Mouse (Mus musculus) olfactory bulb, adult 2 months (tissue): ENCODE results near the gene Rab5if. TPM values are rescaled to one million over a fixed set of nuclear protein-coding genes. Genes with fewer than 3 reads are reported as not detected.
"Not testable (repeated sequence)": the region's sequence is repeated elsewhere in the genome, so short reads cannot be mapped to it uniquely, and the experiment has no call there.

Experiments used
- H3K27ac ChIP-seq: fragments of 200-500 bp; 2 replicates; pipeline ENCODE4 v1.5.1; 2012; ENCODE audit warnings: low read depth, low read length; ENCODE audit not compliant: insufficient read depth
- H3K4me1 ChIP-seq: fragments of 200-500 bp; 2 replicates; pipeline ENCODE4 v1.6.1; 2012; ENCODE audit warnings: low read length; ENCODE audit not compliant: control insufficient read depth, insufficient read depth
- H3K4me3 ChIP-seq: fragments of 200-500 bp; 2 replicates; pipeline ENCODE4 v1.5.1; 2012; ENCODE audit warnings: mild to moderate bottlenecking, low read depth, low read length, moderate library complexity; ENCODE audit not compliant: insufficient read depth
- CTCF ChIP-seq: fragments of 200-500 bp; IDR thresholded peaks from 2 replicates; pipeline ENCODE4 v1.5.1; 2012; ENCODE audit warnings: low read depth, mild to moderate bottlenecking, low read length, moderate library complexity; ENCODE audit not compliant: insufficient read depth
- POLR2A ChIP-seq: fragments of 200-500 bp; IDR thresholded peaks from 2 replicates; pipeline ENCODE4 v1.6.1; 2012; ENCODE audit warnings: mild to moderate bottlenecking, low read depth, low read length, moderate library complexity; ENCODE audit not compliant: insufficient read depth
- WGBS: fragments of 180-500 bp; shearing (Covaris S2); methylation state at CpG from one replicate; pipeline ENCODE4 v1.1.7; 2018; 5-methylcytosine and 5-hydroxymethylcytosine counted together
- polyA plus RNA-seq: library from polyadenylated mRNA; stranded (reverse); fragments of >200 nt; gene quantifications from 2 replicates; pipeline ENCODE4 v1.2.4, GENCODE M21; 2012; ENCODE audit warnings: low replicate concordance; ENCODE audit not compliant: missing spikeins, insufficient read depth, insufficient read length

The Rab5if gene
- not detected in 2 replicates for polyA plus RNA-seq

DNA sequence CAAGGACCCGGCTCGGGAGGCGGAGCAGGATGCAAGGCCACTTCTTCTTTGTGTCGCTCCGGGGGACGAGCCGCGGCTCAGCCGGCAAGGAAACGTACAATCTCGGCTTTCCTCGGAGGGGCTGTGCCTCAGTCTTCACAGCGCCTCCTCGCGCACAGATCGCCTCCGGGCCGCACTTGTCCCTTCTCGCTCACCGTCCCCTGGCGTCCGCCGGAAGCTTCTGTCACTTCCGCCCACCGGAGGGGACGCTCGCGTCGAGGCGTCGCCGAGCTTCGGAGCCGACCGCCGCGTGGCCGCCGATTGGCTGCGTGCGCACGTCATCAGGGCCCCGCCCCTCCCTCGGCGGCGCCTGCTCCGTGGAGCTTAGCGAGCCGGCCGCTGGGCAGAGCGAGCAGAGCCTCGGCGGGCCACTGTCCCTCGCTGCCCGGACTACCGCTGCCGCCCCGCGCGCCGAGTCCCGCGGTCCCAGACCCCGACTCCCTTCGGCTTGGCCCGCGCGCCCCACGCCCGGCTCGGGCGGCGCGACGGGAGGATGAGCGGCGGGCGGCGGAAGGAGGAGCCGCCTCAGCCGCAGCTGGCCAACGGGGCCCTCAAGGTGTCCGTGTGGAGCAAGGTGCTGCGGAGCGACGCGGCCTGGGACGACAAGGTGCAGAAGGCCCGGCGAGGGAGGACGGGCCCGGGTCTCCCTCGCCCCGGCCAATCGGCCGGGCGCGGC, at the start of gene Rab5if:
Gene Rab5if, plus strand, starts transcription at position 357 of the 715 bp plus-strand sequence.
- peaks cover 2% of the 10 kb centered on the region; the same call in 1 of the 2 replicates for H3K4me1 ChIP-seq
- H3K27ac ChIP-seq = peak within 1 kb of the TSS; percentile 67; the same call in 1 of the 2 replicates
- WGBS = under 1% methylated on average over 98 of the region's 98 CpGs
- peak within 1 kb of the TSS; percentile 98 for H3K4me3 ChIP-seq
- TF ChIP-seq POLR2A (peak; percentile 93; the same call in 1 of the 2 replicates), CTCF (no peak)

DNA sequence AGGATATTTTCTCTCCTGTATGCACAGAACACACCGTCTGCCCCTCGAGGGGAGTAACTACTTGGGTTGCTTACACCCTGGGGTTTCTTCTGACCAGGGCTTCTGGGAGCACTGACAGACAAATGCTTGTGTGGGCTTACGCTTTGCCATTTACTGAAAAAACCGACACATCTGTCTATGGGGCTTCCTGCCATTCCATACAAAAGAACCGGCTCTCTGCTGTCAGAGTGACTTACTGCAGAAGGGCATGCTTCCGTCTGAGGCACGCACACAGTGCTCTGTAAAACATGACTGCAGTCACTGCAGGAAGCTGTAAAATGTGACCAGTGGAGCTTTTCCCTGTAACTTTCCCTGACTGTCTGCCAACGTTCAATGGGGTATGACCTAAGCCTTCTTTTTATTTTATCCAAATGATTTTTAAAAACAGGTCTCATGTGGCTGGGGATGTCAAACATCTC, 48.6 kb upstream of the Rab5if start:
- TF ChIP-seq POLR2A = no peak
- TF ChIP-seq CTCF = no peak
- Histone ChIP-seq H3K4me1 (no peaks in the 10 kb centered on the region), H3K27ac (no peak overlapping the region), H3K4me3 (no peak overlapping the region)
- 41% methylated on average over 8 of the region's 8 CpGs for WGBS

DNA sequence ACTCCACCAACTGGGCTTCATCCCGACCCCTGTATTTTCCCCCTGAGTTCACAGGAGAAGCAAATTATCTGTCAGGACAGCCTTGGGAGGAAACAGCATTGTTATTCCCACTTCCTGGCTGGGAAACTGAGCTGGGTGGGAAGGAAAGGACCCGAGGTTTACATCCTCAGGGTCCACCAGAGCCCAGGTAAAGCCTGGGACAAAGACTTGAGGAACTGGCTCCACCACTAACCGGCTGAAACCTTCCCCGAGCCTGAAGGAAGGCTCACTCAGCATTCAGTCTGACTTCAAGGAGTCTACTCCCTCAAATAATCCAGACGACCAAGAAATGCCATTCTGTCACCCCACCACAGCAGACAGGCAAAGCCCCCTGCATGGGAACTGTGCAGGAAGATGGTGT, 48.0 kb upstream of the Rab5if start:
- H3K4me1 ChIP-seq = no peaks in the 10 kb centered on the region
- no peak overlapping the region for H3K27ac ChIP-seq
- no peak for TF ChIP-seq POLR2A
- WGBS = 67% methylated on average over 5 of the region's 5 CpGs
- H3K4me3 ChIP-seq = no peak overlapping the region

DNA sequence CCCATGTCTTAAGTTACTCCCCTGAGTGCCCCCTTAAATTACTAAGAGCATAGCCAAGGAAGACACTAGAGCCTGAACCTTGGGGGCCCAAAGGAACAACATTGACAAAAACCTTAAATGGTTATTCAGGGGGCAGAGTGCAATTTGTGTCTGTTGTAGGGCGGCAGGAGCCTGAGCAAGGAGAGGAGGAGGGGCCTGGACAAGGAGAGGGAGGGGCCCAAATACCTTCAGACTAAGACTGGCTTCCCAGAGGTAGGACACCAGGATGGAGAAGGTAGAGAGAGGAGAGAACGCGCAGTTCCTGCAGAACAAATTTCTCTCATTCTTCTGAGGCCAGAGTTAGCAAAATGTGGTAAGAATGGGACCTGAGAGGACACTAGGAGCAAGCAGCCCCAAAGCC, 47.5 kb upstream of the Rab5if start:
- H3K4me3 ChIP-seq = no peak overlapping the region
- 82% methylated on average over 3 of the region's 3 CpGs for WGBS
- H3K27ac ChIP-seq = no peak overlapping the region
- no peak for TF ChIP-seq CTCF
- no peak for TF ChIP-seq POLR2A
- H3K4me1 ChIP-seq = no peaks in the 10 kb centered on the region

DNA sequence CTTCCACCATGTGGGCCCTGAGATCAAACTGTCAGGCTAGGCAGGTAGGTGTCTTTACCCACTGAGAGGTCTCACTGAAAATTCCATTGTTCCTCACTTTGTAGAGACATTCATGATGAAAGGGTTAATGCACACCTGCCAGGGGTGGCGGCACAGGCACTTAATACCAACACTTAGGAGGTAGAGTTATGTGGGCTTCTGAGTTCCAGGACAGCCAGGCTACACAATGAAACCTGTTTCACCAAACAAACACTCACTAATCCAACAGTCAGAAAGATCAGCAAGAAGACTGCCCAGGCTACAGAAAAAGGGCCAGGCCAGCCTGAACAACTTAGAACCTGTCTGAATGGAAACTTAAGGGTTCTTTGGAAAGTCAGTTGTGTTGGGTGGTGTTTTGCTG, 46.8 kb upstream of the Rab5if start:
- WGBS = 79% methylated on average over 1 of the region's 1 CpGs
- Histone ChIP-seq H3K4me1 (no peaks in the 10 kb centered on the region), H3K27ac (no peak overlapping the region), H3K4me3 (no peak overlapping the region)
- TF ChIP-seq POLR2A = no peak

DNA sequence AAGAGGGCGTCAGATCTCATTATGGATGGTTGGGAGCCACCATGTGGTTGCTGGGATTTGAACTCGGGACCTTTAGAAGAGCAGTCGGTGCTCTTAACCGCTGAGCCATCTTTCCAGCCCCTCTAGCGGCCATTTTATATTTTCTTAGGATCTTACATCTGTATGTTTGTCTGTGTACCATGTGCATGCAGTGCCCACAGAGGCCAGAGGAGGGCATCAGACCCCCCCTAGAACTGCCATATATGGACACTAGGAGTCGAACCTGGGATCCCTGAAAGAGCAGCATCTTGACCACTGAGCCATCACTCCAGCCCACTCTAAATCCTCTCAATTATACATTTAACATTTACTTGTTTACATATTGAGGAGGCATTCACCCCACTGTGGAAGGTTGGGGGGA, 37.8 kb upstream of the Rab5if start:
- not testable (repeated sequence) for H3K27ac ChIP-seq, H3K4me1 ChIP-seq, H3K4me3 ChIP-seq
- 88% methylated on average over 6 of the region's 6 CpGs for WGBS

DNA sequence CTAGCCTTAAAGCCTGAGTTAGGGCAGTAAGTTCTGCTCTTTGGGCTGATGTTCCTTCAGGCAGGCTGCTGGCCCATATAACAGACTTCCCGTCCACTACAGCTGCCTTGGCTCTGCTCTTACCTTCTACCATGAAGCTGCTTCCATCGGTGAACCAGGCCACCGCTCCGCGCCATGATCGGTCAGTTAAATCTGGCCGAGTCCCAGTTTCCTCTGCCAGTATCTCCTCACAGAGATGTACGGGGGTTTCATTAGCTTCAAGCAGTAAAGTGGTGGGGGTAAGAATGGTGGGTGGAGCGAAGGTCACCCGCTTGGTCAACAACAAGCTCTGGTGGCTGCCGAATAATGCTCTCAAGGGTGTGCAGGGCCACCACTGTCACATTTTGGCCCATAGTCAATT, 28.6 kb upstream of the Rab5if start:
- no peak overlapping the region for H3K27ac ChIP-seq
- WGBS = 99% methylated on average over 11 of the region's 11 CpGs
- H3K4me1 ChIP-seq = no peaks in the 10 kb centered on the region
- TF ChIP-seq CTCF (no peak), POLR2A (no peak)
- H3K4me3 ChIP-seq = no peak overlapping the region

DNA sequence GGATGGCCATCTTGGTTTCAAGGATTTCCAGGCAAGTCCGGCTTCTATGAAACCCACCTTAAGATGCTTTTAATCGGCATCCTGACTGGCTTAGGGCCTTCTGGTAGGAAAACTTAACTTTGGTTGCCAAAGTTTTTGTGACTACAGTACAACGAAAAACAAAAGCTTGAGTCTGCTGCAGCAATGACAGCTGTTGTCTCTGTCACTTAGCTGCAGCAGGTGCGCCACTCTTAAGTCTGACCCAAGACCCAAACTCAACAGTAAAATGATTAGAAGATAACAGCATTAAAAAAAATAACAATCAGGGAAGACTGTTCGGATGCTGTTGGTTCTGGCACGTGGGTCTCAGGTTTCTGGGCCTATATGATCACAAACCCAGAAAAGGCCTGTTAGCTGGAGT, 24.1 kb upstream of the Rab5if start:
- Histone ChIP-seq H3K27ac (no peak overlapping the region), H3K4me3 (no peak overlapping the region), H3K4me1 (peaks cover 32% of the 10 kb centered on the region)
- 86% methylated on average over 6 of the region's 6 CpGs for WGBS
- no peak for TF ChIP-seq CTCF
- TF ChIP-seq POLR2A = no peak

DNA sequence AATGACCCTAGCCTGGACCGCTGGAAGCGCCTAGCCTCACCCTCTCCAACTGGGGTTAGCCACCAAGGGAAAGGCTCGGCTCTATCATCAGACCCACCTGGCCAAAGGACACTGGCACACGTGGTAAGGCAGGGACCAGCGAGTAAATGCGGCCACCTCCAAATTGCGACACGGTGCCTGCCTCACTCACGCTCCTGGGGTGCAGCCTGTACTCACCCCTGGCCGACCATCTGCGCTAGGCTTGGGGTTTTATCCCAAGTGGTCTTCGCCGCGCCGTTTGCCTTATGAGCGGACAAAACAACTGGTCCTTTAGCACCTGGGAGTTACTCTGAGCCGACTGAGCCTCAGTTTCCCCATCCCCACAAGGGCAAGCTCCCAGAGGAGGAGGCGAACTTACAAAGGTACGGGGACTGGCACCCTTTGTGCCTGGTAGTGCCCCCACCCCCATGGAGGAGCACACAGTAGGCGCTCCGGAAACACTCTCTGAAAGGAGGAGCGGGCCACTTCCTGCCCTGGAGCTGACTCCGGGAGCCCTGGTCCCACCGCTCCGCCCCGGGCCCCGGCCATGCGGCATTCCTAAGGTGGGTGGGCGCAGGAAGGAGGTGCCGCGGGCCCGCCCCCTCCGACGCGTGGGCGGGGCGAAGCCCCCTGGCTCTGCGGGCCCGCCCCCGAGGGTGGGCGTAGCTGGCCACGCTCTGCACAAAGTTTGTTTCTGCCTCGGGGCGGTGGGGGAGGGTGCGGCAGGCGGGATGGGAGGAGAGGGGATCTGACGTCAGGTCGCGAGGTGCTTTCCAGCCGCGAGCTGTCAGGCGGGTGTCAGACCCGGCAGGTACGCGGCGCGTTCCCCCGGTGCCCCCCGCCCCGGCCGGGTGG, 23.4 kb upstream of the Rab5if start, which contains the start of gene Tgif2:
Gene Tgif2, plus strand, starts transcription at position 689 of the 873 bp plus-strand sequence.
- TF ChIP-seq CTCF (no peak), POLR2A (no peak)
- WGBS = 19% methylated on average over 61 of the region's 61 CpGs
- Histone ChIP-seq H3K4me3 (peak within 1 kb of the TSS; percentile 45), H3K4me1 (peaks cover 32% of the 10 kb centered on the region), H3K27ac (no peak within 1 kb of the TSS)
